Mouse (Mus musculus): ENCODE measurements around the gene Zfp148. TPM values are rescaled to one million over a fixed set of nuclear protein-coding genes. Genes with fewer than 3 reads are reported as not detected.

Zfp148 gene
- total and polyA plus RNA-seq, 3 experiments: 15.6 to 22.2 (median 19.2) TPM

GRCm38 (mm10) chr16:33404055-33404454, 23.4 kb downstream of the Zfp148 start:
- H3K36me3 ChIP-seq (ENCODE audit: control insufficient read depth in 1 of 2, insufficient read depth in 2 of 2, low read length in 2 of 2): peaks cover 1 to 30% of the 10 kb centered on the region in 2 experiments; a peak in 3 of 4 replicates
- no peak overlapping the region for H3K27ac ChIP-seq (ENCODE audit: control insufficient read depth, low read depth, low read length)
- H3K9ac ChIP-seq (ENCODE audit: control insufficient read depth, low read depth, low read length, poor library complexity, severe bottlenecking): no peak overlapping the region
- TF ChIP-seq JUND (IDR thresholded peaks at IDR 0.05; ENCODE audit: low read depth, low read length): no peak
- TF ChIP-seq MEF2A (IDR thresholded peaks at IDR 0.05; ENCODE audit: extremely low read depth, insufficient replicate concordance, low read depth, low read length, poor library complexity, severe bottlenecking): no peak
- no peak for TF ChIP-seq TCF12 (IDR thresholded peaks at IDR 0.05; ENCODE audit: low read depth, low read length)
- TF ChIP-seq POLR2AphosphoS5 (IDR thresholded peaks at IDR 0.05; ENCODE audit: borderline replicate concordance, low read depth, low read length): no peak
- no peak for TF ChIP-seq POLR2A (IDR thresholded peaks at IDR 0.05; ENCODE audit: control insufficient read depth in 1 of 2, insufficient read depth in 1 of 2, low read depth in 1 of 2, low read length in 2 of 2, poor library complexity in 1 of 2)
- peaks cover 12 to 13% of the 10 kb centered on the region in 2 experiments for H3K4me1 ChIP-seq (ENCODE audit: control insufficient read depth in 1 of 2, insufficient read depth in 2 of 2, low read length in 2 of 2)
- no peaks in the 10 kb centered on the region for H3K27me3 ChIP-seq (ENCODE audit: control insufficient read depth in 1 of 2, insufficient read depth in 2 of 2, low read length in 2 of 2)
- H3K79me2 ChIP-seq (ENCODE audit: control insufficient read depth, insufficient read depth, low read length, poor library complexity): peaks cover 68% of the 10 kb centered on the region
- H3K9me3 ChIP-seq (replicated peaks; ENCODE audit: insufficient read depth, low read length): no peaks in the 10 kb centered on the region
- no peak for DNase-seq (ENCODE audit: low read depth, low spot score)
- no peak overlapping the region for H3K4me3 ChIP-seq (ENCODE audit: control insufficient read depth in 1 of 2, insufficient read depth in 1 of 2, low read depth in 2 of 2, low read length in 2 of 2)

- peaks cover 17 to 19% of the 10 kb centered on the region in 2 experiments for H3K4me1 ChIP-seq (ENCODE audit: control insufficient read depth in 1 of 2, insufficient read depth in 2 of 2, low read length in 2 of 2)
- no peak overlapping the region for H3K27ac ChIP-seq (ENCODE audit: control insufficient read depth, low read depth, low read length)
- peaks cover 69% of the 10 kb centered on the region for H3K79me2 ChIP-seq (ENCODE audit: control insufficient read depth, insufficient read depth, low read length, poor library complexity)
- no peak overlapping the region for H3K4me3 ChIP-seq (ENCODE audit: control insufficient read depth in 1 of 2, insufficient read depth in 1 of 2, low read depth in 2 of 2, low read length in 2 of 2)
- H3K36me3 ChIP-seq (ENCODE audit: control insufficient read depth in 1 of 2, insufficient read depth in 2 of 2, low read length in 2 of 2): peaks cover 1 to 39% of the 10 kb centered on the region in 2 experiments; a peak in 3 of 4 replicates
- no peak for DNase-seq (ENCODE audit: low read depth, low spot score)
- H3K27me3 ChIP-seq (ENCODE audit: control insufficient read depth in 1 of 2, insufficient read depth in 2 of 2, low read length in 2 of 2): no peaks in the 10 kb centered on the region
- no peak for TF ChIP-seq ZNF384 (IDR thresholded peaks at IDR 0.05; ENCODE audit: low read depth, low read length)
- H3K9me3 ChIP-seq (replicated peaks; ENCODE audit: insufficient read depth, low read length): no peaks in the 10 kb centered on the region
- no peak overlapping the region for H3K9ac ChIP-seq (ENCODE audit: control insufficient read depth, low read depth, low read length, poor library complexity, severe bottlenecking)
Measured at GRCm38 (mm10) chr16:33405487-33405886, 24.9 kb downstream of the Zfp148 start.

- TF ChIP-seq NELFE (IDR thresholded peaks at IDR 0.05; ENCODE audit: low read depth, low read length) (no peak), CTCF (IDR thresholded peaks at IDR 0.05 in 2 of 3, conservative IDR thresholded peaks at IDR 0.05 in 1 of 3; ENCODE audit: control insufficient read depth in 1 of 3, insufficient read depth in 1 of 3, low read depth in 2 of 3, low read length in 3 of 3, poor library complexity in 1 of 3, severe bottlenecking in 1 of 3) (no peak), TAL1 (IDR thresholded peaks at IDR 0.05; ENCODE audit: low read length) (no peak), GATA1 (IDR thresholded peaks at IDR 0.05; ENCODE audit: low read depth, low read length) (no peak), ZKSCAN1 (IDR thresholded peaks at IDR 0.05; ENCODE audit: low read depth, low read length) (no peak), GABPA (IDR thresholded peaks at IDR 0.05; ENCODE audit: low read depth, low read length) (no peak), RCOR1 (IDR thresholded peaks at IDR 0.05; ENCODE audit: low read depth, low read length) (no peak)
Measured at GRCm38 (mm10) chr16:33410151-33410550, 29.5 kb downstream of the Zfp148 start.

More at GRCm38 (mm10) chr16:33410151-33410550, 29.5 kb downstream of the Zfp148 start:
- H3K4me1 ChIP-seq (ENCODE audit: control insufficient read depth in 1 of 2, insufficient read depth in 2 of 2, low read length in 2 of 2): peaks cover 8 to 16% of the 10 kb centered on the region in 2 experiments
- H3K79me2 ChIP-seq (ENCODE audit: control insufficient read depth, insufficient read depth, low read length, poor library complexity): peaks cover 73% of the 10 kb centered on the region
- H3K9me3 ChIP-seq (replicated peaks; ENCODE audit: insufficient read depth, low read length): no peaks in the 10 kb centered on the region
- H3K27me3 ChIP-seq (ENCODE audit: control insufficient read depth in 1 of 2, insufficient read depth in 2 of 2, low read length in 2 of 2): no peaks in the 10 kb centered on the region
- no peak overlapping the region for H3K4me3 ChIP-seq (ENCODE audit: control insufficient read depth in 1 of 2, insufficient read depth in 1 of 2, low read depth in 2 of 2, low read length in 2 of 2)
- no peak overlapping the region for H3K9ac ChIP-seq (ENCODE audit: control insufficient read depth, low read depth, low read length, poor library complexity, severe bottlenecking)
- DNase-seq (ENCODE audit: low read depth, low spot score): no peak
- peaks cover 3 to 23% of the 10 kb centered on the region in 2 experiments; a peak in 3 of 4 replicates for H3K36me3 ChIP-seq (ENCODE audit: control insufficient read depth in 1 of 2, insufficient read depth in 2 of 2, low read length in 2 of 2)
- H3K27ac ChIP-seq (ENCODE audit: control insufficient read depth, low read depth, low read length): no peak overlapping the region

All from MEL (cell line).